Mouse (Mus musculus) ovary, postnatal 10 days (tissue): ENCODE results near the gene Elob.

Experiments used
- DNase-seq: peaks from one replicate; pipeline ENCODE4 v3.0.0; 2022; ENCODE audit warnings: low spot score

The Elob gene

GRCm38 (mm10) chr17:23829064-23829619 is at the start of gene Elob:
Gene Elob, minus strand, starts transcription at chr17:23829136.
- peak; percentile 70 for DNase-seq

- DNase-seq = no peak
Measured at GRCm38 (mm10) chr17:23877166-23877565, 48.2 kb upstream of the Elob start.

GRCm38 (mm10) chr17:23876741-23877140 is 47.8 kb upstream of the Elob start:
- no peak for DNase-seq

- DNase-seq = no peak
Measured at GRCm38 (mm10) chr17:23873884-23874856, 45.2 kb upstream of the Elob start.

GRCm38 (mm10) chr17:23868513-23868912 is 39.6 kb upstream of the Elob start:
- no peak for DNase-seq

GRCm38 (mm10) chr17:23867756-23868155 is 38.8 kb upstream of the Elob start, which contains the start of gene Prss21:
Gene Prss21, plus strand, starts transcription at chr17:23868056.
- no peak for DNase-seq

- DNase-seq = no peak
Measured at GRCm38 (mm10) chr17:23862926-23863325, 34.0 kb upstream of the Elob start.

- DNase-seq = no peak
Measured at GRCm38 (mm10) chr17:23857913-23858312, 29.0 kb upstream of the Elob start.

- no peak for DNase-seq
Measured at GRCm38 (mm10) chr17:23857193-23857592, 28.3 kb upstream of the Elob start.

- no peak for DNase-seq
Measured at GRCm38 (mm10) chr17:23854229-23854765, 25.4 kb upstream of the Elob start.

- DNase-seq = no peak
Measured at GRCm38 (mm10) chr17:23853292-23853691, 24.4 kb upstream of the Elob start.

GRCm38 (mm10) chr17:23850853-23851749 is 22.2 kb upstream of the Elob start:
- DNase-seq = no peak

- no peak for DNase-seq
Measured at GRCm38 (mm10) chr17:23850028-23850427, 21.1 kb upstream of the Elob start.

GRCm38 (mm10) chr17:23843812-23844273 is 14.9 kb upstream of the Elob start, which contains the start of the genes Prss32 and Prss41:
Gene Prss32, plus strand, starts transcription at chr17:23843855.
Gene Prss41, minus strand, starts transcription at chr17:23844172.
- DNase-seq = no peak

GRCm38 (mm10) chr17:23843141-23843811 is 14.3 kb upstream of the Elob start:
- no peak for DNase-seq

- no peak for DNase-seq
Measured at GRCm38 (mm10) chr17:23841145-23841544, 12.2 kb upstream of the Elob start.

GRCm38 (mm10) chr17:23836006-23836575 is 7.2 kb upstream of the Elob start, which contains the start of gene Prss33:
Gene Prss33, minus strand, starts transcription at chr17:23836056.
- no peak for DNase-seq

- DNase-seq = no peak
Measured at GRCm38 (mm10) chr17:23831201-23831600, 2.3 kb upstream of the Elob start.

GRCm38 (mm10) chr17:23828271-23829001 is 500 bp downstream of the Elob start:
- DNase-seq = peak; percentile 38

GRCm38 (mm10) chr17:23825591-23825990 is 3.3 kb downstream of the Elob start:
- DNase-seq = no peak
